ENCODE assay signal across 10 mouse cellular contexts in the genomic region with DNA sequence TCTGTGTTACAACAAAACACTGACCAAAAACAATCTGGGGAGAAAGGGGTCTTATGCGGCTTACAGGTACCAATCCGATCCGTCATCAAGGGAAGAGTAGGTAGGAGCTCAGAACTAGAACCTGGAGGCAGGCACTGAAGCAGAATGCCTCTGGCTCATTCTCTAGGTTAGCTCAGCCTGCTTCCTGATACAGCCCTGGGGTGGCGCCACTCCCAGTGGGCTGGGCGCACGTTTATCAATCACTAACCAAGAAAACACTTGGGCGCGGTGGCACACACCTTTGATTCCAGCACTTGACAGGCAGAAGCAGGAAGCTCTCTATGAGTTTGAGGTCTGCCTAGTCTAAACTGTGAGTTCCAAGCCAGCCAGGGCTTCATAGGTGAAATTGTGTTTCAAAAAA. TPM values are rescaled to one million over a fixed set of nuclear protein-coding genes. Genes with fewer than 3 reads are reported as not detected.
DNase-seq lines count a peak whose midpoint lies in the region; ATAC-seq lines count a peak whose summit lies in the region.
"Had no signal": no experiment of that assay in that cellular context is flagged by ENCODE, and none has a peak within 500 bp of the region (broad histone marks: within the 10 kb centered on the region; RNA-seq: fewer than 3 reads in every experiment).

No protein-coding gene starts in this region.

- ATAC-seq in erythroid progenitor cell, adult 5-6 weeks (replicated peaks; ENCODE audit: low FRiP score, poor library complexity, severe bottlenecking) = peak; percentile 94
- peak; percentile 62 for ATAC-seq in megakaryocyte progenitor cell, adult 5-6 weeks (replicated peaks; ENCODE audit: poor library complexity)
- ATAC-seq: hindbrain, embryonic 16.5 days had no signal

- DNase-seq in heart, adult 11 months = peak; percentile 90
- DNase-seq in heart, postnatal 36 days = no peak
- peak; percentile 17 to 27 for DNase-seq in CD8-positive naive resting alpha-beta T cell, adult 2 months (ENCODE audit: low read depth in 2 of 2, low spot score in 2 of 2)
- DNase-seq in adipocyte (ENCODE audit: low spot score) = no peak
- no peak for DNase-seq in layer of hippocampus, postnatal 10 days (ENCODE audit: low spot score in 2 of 2)
- DNase-seq in left cerebral cortex, postnatal 25 days (ENCODE audit: low spot score in 2 of 2) = no peak
- DNase-seq: adrenal gland, postnatal 25 days had no signal

- intact Hi-C loops in heart, postnatal 36 days (cut with DNase I) = no loop called here
- intact Hi-C loops in left cerebral cortex, postnatal 25 days (cut with DNase I) = no loop called here

RNA-seq across cellular contexts. Expression of a gene that starts 7.3 kb away (rescaled TPM):
- total RNA-seq in heart, postnatal 36 days (2021) = 10 to 100 TPM; 20.2 to 22.3 TPM
- 15.5 and 32.7 TPM in 2 replicates for total RNA-seq in erythroid progenitor cell, adult 5-6 weeks (2015; ENCODE audit: low replicate concordance)
- total RNA-seq in erythroid progenitor cell, adult 5-6 weeks (2017; ENCODE audit: low replicate concordance) = 13.3 and 17.2 TPM in 2 replicates
- total RNA-seq in megakaryocyte progenitor cell, adult 5-6 weeks (2015) = 14.1 and 16.4 TPM in 2 replicates
- 10.1 and 13.3 TPM in 2 replicates for total RNA-seq in megakaryocyte progenitor cell, adult 5-6 weeks (2017)
- total RNA-seq in layer of hippocampus, postnatal 10 days (2021) = 10 to 100 TPM; 22.1 to 26.7 TPM
- 10 to 100 TPM; 18.3 to 22.6 TPM for total RNA-seq in left cerebral cortex, postnatal 25 days (2021)

Comparison
In these comparisons a context has a peak if more than half of its experiments do, and no peak if none do; other contexts are left out.
1. DNase-seq: peak in heart, adult 11 months (single experiment) and CD8-positive naive resting alpha-beta T cell, adult 2 months (2 of 2); none in heart, postnatal 36 days (0 of 2), adipocyte (single experiment), layer of hippocampus, postnatal 10 days (0 of 2) and left cerebral cortex, postnatal 25 days (0 of 2).